Mouse (Mus musculus) megakaryocyte-erythroid progenitor cell, adult 5-6 weeks (primary cell): ENCODE measurements around the gene Ptgfrn. TPM values are rescaled to one million over a fixed set of nuclear protein-coding genes. Genes with fewer than 3 reads are reported as not detected.

Experiments
- ATAC-seq: replicated peaks from 2 replicates; pipeline ENCODE4 v1.8.0; 2016; ENCODE audit warnings: mild to moderate bottlenecking, inconsistent platforms; ENCODE audit not compliant: severe bottlenecking, poor library complexity, low FRiP score, low TSS enrichment
- total RNA-seq, 2 experiments: library from RNA; stranded (forward) in 1 of 2; stranded (reverse) in 1 of 2; fragments of 200-1000, 215-1000 nt in 1 of 2; fragments of >200 nt in 1 of 2; fragmentation: Nextera tagmentation in 1 of 2; gene quantifications; 2 replicates each; pipeline ENCODE4 v1.2.3; 2014 to 2017

Gene Ptgfrn
- total RNA-seq (2014; fragmentation: Nextera tagmentation) (not detected in 2 replicates), total RNA-seq (2017) (not detected in 2 replicates)

GRCm38 (mm10) chr3:101110043-101110837 lies at the start of gene Ptgfrn:
TSS of gene Ptgfrn (minus strand) at chr3:101110278.
- ATAC-seq = no peak

GRCm38 (mm10) chr3:101159701-101160100 lies 49.6 kb upstream of the Ptgfrn start:
- no peak for ATAC-seq

GRCm38 (mm10) chr3:101154067-101154466 lies 44.0 kb upstream of the Ptgfrn start:
- ATAC-seq = no peak

- ATAC-seq = no peak
Observed at GRCm38 (mm10) chr3:101153341-101153740, 43.3 kb upstream of the Ptgfrn start.

GRCm38 (mm10) chr3:101146126-101146772 lies 36.2 kb upstream of the Ptgfrn start:
- ATAC-seq = no peak

- no peak for ATAC-seq
Observed at GRCm38 (mm10) chr3:101145292-101146046, 35.4 kb upstream of the Ptgfrn start.

GRCm38 (mm10) chr3:101144366-101144948 lies 34.4 kb upstream of the Ptgfrn start:
- ATAC-seq = no peak

- no peak for ATAC-seq
Observed at GRCm38 (mm10) chr3:101143465-101143864, 33.4 kb upstream of the Ptgfrn start.

GRCm38 (mm10) chr3:101141864-101142263 lies 31.8 kb upstream of the Ptgfrn start:
- ATAC-seq = no peak

GRCm38 (mm10) chr3:101139958-101140357 lies 29.9 kb upstream of the Ptgfrn start:
- no peak for ATAC-seq

GRCm38 (mm10) chr3:101136483-101136882 lies 26.4 kb upstream of the Ptgfrn start:
- ATAC-seq = no peak

- ATAC-seq = no peak
Observed at GRCm38 (mm10) chr3:101134861-101135260, 24.8 kb upstream of the Ptgfrn start.

GRCm38 (mm10) chr3:101132981-101133380 lies 22.9 kb upstream of the Ptgfrn start:
- no peak for ATAC-seq

- ATAC-seq = no peak
Observed at GRCm38 (mm10) chr3:101131772-101132171, 21.7 kb upstream of the Ptgfrn start.

GRCm38 (mm10) chr3:101130526-101130925 lies 20.4 kb upstream of the Ptgfrn start:
- ATAC-seq = peak; percentile 81

- ATAC-seq = no peak
Observed at GRCm38 (mm10) chr3:101129620-101130019, 19.5 kb upstream of the Ptgfrn start.

- peak; percentile 49 for ATAC-seq
Observed at GRCm38 (mm10) chr3:101129090-101129489, 19.0 kb upstream of the Ptgfrn start.

GRCm38 (mm10) chr3:101127766-101128165 lies 17.7 kb upstream of the Ptgfrn start:
- ATAC-seq = no peak

GRCm38 (mm10) chr3:101124716-101125115 lies 14.6 kb upstream of the Ptgfrn start:
- ATAC-seq = no peak

GRCm38 (mm10) chr3:101122479-101122878 lies 12.4 kb upstream of the Ptgfrn start:
- no peak for ATAC-seq
